Mouse (Mus musculus): ENCODE data around the gene Gdap1l1.
"Not testable (repeated sequence)": the region's sequence is repeated elsewhere in the genome, so short reads cannot be mapped to it uniquely, and the experiment has no call there.

Gdap1l1 gene

GRCm38 (mm10) chr2:163424597-163424996, 13.7 kb upstream of the Gdap1l1 start, which contains the start of gene Oser1:
Gene Oser1 (minus strand): TSS chr2:163424697.
- no peak for DNase-seq (ENCODE audit: low spot score)

- no peak for DNase-seq (ENCODE audit: low spot score)
These were observed 9.8 kb upstream of the Gdap1l1 start for GRCm38 (mm10) chr2:163428346-163429011.

GRCm38 (mm10) chr2:163431289-163431688, 7.0 kb upstream of the Gdap1l1 start:
- DNase-seq (ENCODE audit: low spot score) = no peak

DNA sequence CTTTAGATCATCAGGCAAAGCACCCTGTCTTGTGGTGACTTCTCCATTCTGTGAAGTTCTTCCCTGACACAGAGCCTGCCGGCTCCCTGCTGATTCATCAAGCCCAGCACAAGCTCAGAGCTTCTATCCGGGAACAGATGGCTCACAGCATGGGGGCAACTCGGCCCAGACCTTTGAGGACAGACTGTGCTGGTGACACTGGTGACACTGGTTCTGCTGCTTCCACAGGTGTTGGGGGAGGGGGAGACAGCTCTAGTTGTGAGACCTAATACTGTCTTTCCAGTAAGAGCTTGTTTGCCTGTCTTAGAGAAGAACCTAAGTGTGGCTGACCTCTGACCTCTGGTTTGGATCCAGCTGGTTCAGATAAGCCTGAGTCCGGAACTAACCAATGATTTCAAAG, 4.3 kb upstream of the Gdap1l1 start:
- no peak for DNase-seq (ENCODE audit: low spot score)

GRCm38 (mm10) chr2:163437800-163438199, 476 bp upstream of the Gdap1l1 start:
- no peak for DNase-seq (ENCODE audit: low spot score)

DNA sequence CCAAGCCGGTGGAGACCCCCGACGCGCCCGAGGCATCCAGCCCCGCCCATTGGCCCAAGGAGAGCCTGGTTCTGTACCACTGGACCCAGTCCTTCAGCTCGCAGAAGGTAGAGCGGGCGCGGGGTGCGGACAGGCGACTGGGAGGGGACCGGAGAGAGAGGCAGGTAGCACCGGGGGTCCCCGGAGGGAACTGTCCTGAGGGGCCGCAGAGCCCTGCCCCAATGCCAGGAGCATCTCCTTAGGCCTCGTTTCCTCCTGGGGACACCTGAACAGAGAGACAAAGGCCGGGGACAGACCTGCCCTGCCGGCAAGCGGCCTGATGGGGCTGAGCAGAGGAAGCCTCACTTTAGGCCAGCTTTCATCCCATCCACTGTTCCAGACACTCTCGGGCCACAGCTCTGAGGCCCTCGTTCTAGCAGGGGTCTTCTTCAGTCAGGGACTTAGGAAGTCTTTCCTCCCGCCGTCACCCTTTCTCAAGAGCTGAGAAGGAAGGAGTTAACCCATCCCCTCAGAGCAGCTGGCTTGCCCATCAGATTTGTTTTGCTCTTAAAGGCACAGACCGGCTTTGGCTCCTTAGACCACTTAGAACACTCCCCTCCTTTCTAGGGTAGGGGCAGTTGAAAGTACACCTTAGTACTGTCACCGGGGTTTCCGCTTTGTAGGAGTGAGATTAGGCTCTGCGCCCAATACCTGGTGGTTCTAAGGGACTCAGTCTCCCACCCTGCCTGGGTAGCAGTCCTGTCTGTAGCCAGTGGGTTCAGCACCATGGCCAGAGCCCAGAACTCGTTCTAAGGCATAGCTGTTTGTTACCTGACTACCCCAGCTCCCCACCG, 559 bp downstream of the Gdap1l1 start:
- DNase-seq (ENCODE audit: low spot score) = peak; percentile 40

- DNase-seq (ENCODE audit: low spot score) = no peak
These were observed 1.2 kb downstream of the Gdap1l1 start for GRCm38 (mm10) chr2:163439488-163439887.

DNA sequence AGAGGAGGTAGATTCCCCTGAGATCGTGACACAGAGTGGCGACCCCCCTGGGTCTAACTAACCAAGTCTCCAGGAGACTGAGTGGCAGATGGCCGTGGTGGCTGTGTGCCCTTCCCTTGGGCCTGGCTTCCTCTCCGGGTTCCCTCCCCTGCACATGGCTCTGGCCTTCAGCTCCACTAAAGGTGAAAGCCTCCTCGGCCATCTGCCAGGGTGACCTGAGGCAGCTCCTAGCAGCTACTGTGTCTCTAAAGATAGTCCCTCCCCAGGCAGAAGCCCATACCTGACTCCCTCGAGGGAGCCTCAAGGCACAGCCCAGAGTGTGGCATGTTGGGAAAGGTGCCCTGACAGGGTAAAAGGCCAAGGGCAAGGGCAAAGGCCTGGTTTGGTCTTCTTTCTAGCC, 5.3 kb downstream of the Gdap1l1 start:
- no peak for DNase-seq (ENCODE audit: low spot score)

DNA sequence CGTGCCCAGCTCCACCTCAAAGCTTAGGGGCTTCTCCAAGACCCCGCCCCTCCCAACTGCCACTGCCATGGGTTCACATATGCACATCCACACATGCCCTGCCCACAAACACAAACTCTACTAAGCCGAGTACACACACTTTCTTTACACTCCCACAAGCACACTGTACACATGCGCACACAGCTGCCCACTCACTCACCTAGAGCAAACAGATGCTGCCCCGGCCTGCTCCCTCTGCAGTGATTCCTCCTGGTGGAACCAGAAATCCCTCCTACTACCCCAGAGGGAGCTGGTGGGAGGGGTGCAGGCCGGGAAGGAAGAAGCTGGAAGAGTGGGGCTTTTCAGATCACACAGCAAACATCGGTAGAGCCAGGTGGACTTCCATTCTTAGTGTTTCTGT, 5.7 kb downstream of the Gdap1l1 start:
- no peak for DNase-seq (ENCODE audit: low spot score)

DNA sequence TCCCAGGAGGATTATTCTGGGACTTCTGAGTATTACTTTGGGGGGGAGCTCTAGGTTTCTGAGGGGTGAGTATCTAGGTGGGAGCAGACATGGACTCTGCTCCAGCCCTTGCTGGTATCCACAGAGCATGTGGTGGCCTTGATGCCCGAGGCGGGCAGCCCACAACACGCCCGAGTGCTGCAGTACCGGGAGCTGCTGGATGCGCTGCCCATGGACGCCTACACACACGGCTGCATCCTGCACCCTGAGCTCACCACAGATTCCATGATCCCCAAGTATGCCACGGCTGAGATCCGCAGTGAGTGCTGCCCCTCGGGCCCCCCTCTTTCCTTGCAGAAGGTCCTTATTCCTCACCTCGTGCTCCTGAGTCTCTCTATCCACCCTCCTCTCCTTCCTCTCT, 9.1 kb downstream of the Gdap1l1 start:
- no peak for DNase-seq (ENCODE audit: low spot score)

DNA sequence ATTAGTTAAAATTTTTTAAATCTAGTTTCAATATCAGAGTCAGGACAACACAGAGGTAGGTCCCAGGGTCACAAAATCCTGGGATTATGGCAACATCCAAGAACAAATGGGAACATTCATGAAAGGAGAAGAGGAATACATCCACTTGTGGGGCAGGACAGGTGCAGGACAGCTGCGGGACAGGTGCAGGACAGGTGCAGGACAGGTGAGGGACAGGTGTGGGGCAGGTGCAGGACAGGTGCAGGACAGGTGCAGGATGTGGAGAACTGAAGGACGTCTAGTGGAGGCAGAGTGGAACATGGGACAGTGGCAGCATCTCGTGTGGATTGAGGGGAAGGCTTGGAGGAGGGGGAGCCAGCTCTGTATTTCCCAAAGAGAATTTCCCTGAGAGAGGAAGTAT, 11.0 kb downstream of the Gdap1l1 start:
- no peak for DNase-seq (ENCODE audit: low spot score)

GRCm38 (mm10) chr2:163450668-163451295, 12.5 kb downstream of the Gdap1l1 start:
- DNase-seq (ENCODE audit: low spot score) = no peak

GRCm38 (mm10) chr2:163452738-163453137, 14.5 kb downstream of the Gdap1l1 start:
- no peak for DNase-seq (ENCODE audit: low spot score)

GRCm38 (mm10) chr2:163453378-163453777, 15.1 kb downstream of the Gdap1l1 start:
- DNase-seq (ENCODE audit: low spot score) = no peak

- DNase-seq (ENCODE audit: low spot score) = peak; percentile 38
These were observed 20.4 kb downstream of the Gdap1l1 start for GRCm38 (mm10) chr2:163458539-163459265.

GRCm38 (mm10) chr2:163459380-163459779, 21.1 kb downstream of the Gdap1l1 start:
- no peak for DNase-seq (ENCODE audit: low spot score)

DNA sequence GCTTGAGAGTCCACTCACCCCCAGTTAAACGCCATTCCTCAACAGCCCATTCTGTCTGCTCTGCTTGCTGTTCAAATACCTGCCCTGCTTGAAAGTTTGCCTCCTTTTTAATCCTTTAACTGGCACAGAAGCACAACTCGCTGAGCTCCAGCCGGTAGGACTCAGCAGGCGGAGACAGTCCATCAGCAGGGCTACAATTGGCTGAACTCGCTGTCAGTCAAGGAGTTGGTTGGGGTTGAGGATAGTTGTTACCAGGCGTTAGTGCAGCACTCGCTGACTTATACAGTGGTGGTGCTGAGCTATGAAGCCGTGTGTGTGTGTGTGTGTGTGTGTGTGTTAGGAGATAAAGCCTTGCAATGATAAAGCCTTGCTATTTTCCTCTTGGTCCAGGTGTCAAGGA, 22.3 kb downstream of the Gdap1l1 start:
- DNase-seq (ENCODE audit: low spot score) = no peak

DNA sequence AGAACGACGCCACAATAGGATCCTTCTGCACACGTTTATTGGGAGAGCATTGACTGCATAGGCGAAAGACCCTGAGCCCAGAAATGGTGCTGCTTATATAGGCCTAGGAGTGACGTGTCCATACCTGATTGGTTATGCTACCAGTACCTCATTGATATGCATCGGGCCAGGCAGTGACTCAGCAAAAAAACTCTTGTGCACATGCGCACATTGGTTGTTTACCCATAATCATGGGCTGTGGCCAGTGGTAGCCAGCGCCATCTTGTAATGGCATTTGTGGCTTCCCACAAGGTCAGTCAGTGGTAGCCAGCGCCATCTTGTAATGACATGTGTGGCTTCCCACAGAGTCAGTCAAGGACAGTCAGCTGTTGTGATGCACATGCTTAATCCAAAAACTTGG, 23.0 kb downstream of the Gdap1l1 start:
- DNase-seq (ENCODE audit: low spot score) = not testable (repeated sequence)

DNA sequence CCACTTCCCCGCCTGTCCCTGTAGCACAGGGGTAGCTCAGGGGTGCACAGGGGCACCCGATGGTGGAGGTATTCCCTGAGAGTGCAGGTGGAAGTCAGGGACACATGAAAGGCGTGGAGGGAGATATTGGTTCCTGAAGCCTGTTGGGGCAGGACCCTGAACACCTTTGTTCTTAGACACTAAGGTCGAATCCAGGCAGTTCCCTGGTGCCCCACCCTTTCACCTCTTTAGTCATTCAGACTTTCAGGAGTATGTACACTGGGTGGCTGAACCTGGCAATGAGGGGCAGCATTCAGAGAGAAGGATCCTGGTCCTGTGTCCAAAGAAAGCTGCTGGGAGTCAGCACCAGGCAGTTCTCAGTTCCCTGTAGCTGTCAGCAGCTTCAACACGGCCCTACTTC, 24.1 kb downstream of the Gdap1l1 start:
- DNase-seq (ENCODE audit: low spot score) = no peak

DNA sequence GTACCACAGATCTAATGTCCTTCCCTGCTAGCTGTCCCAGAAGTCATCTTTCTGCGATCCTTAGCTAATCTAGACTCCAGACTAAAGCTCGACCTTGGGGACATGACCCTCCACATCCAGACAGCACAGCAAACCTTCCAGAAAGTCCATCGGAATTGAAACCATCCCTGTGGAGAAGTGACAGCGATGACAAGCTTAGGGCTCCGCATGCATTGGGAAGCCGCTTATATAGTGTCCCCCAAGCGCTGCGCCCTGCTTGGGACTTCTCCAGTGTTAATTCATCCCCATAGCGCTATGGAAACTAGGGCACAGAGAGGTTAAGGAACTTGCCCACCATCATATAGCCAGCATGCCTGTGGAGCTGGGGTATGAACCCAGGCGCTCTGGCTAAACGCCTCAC, 24.5 kb downstream of the Gdap1l1 start:
- DNase-seq (ENCODE audit: low spot score) = no peak

DNA sequence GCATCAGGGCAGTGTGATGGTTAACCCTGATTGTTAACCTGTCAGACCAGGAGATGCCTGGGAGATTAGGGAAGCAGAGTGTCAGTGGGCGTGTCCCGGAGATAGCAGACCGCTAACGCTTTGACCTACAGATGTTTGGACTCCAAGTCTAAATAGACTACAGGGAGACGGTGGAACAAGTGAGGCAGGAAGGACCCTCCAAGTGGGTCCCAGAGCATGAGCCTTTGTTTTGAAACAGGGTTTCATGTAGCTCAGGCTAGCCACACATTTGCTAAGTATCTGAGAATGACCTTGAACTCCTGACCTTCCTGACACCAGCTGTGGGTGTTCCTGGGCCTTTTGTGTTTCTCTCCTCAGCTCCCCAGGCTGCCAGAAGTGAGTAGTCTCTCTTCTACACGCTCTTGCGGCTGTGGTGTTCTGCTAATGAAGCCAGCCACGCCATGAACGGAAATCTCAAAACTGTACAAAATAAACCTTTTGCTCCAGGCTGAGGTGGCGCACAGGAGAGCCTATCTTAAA, 25.0 kb downstream of the Gdap1l1 start:
- DNase-seq (ENCODE audit: low spot score) = no peak

GRCm38 (mm10) chr2:163463998-163464397, 25.7 kb downstream of the Gdap1l1 start:
- DNase-seq (ENCODE audit: low spot score) = no peak
